Mouse (Mus musculus) layer of hippocampus, postnatal 10 days (tissue): ENCODE results near the gene Trcg1. TPM values are rescaled to one million over a fixed set of nuclear protein-coding genes. Genes with fewer than 3 reads are reported as not detected.

ENCODE experiments used
- DNase-seq, 2 experiments: peaks; one replicate each; pipeline ENCODE4 v3.0.0; 2021; ENCODE audit warnings: low spot score in 2 of 2
- total RNA-seq, 2 experiments: library from RNA; stranded (reverse); gene quantifications; 2 replicates each; pipeline ENCODE4 v1.2.3; 2021

Trcg1 gene
- total RNA-seq, 2 experiments from 2014 or later = not detected

DNA sequence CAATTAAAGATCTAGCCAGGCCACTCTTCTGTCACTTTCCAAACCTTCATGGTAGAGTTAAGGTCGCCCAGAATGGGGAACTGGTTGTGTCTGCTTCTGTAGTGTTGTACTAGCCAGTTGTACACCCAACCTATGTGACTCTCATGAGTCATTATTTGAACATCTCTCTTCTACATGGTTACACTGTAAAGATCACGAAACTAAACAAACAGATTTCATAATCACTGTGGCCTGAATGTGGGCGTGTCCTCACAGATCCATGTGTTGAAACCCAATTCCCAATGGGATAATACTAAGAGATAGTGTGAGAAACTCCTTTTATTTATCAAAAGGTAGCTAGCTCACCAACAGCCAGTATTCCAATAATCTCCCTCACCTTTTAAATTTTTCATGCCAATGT lies 59.3 kb downstream of the Trcg1 start:
- DNase-seq = no peak

DNA sequence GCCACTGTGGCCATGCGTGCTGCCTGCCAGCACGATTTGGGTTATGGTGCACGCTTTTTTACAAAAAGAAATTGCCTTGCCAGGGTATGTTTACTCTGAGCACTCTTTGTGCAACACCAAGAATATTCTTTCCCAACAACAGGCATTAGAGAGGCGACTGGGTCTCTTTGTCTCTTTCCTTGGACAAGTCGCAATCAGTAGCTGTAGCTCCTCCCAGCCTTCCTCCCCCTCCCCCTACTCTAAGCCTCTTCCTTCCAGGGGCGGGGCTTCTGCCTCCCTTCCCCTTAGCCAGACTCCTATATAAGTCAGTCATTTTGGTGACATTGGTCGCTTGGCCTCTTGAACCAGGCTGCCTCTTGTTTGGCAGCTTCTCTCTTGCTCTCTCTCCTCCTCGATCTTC lies 59.9 kb downstream of the Trcg1 start:
- no peak for DNase-seq

DNA sequence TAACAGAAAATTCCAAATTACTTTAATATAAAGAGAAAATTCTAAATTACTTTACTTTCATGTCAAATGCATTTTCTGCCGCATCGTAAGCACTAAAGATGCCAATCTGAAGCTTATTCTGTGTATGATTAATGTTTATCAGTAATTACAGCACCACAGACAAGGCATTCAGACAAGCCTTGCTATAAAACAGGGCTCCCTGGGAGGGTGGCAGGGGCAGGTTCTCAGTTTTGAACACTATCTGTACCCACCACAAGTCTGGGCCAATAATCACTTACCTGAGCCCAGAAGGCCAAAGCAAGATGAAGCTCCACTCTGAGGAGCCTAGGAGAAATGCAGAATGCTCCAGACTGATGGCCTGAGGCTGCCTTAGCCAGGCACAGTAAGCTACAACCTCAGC lies 61.6 kb downstream of the Trcg1 start:
- no peak for DNase-seq

Other genes with a start within 250 kb of the Trcg1 start
- 10 to 100 TPM; 35.3 TPM for gene Ptpn9, start 241.6 kb upstream of the Trcg1 start, total RNA-seq
- 10 to 100 TPM; 36.2 to 36.4 TPM for gene Sin3a, start 164.5 kb upstream of the Trcg1 start, total RNA-seq
- gene Man2c1, start 105.9 kb upstream of the Trcg1 start, total RNA-seq = 100 to 1,000 TPM; 138 to 140 TPM
- 1 to 10 TPM; 7.8 to 8.1 TPM for gene Neil1, start 88.3 kb upstream of the Trcg1 start, total RNA-seq
- gene Commd4, start 78.2 kb upstream of the Trcg1 start, total RNA-seq = 10 to 100 TPM; 77.8 to 98.0 TPM
- 10 to 100 TPM; 22.5 to 26.7 TPM for gene 1700017B05Rik, start 26.1 kb downstream of the Trcg1 start, total RNA-seq
- gene Ppcdc, start 203.6 kb downstream of the Trcg1 start, total RNA-seq = 10 to 100 TPM; 14.2 to 15.5 TPM
- gene Scamp5, start 231.5 kb downstream of the Trcg1 start, total RNA-seq = 100 to 1,000 TPM; 345 to 387 TPM